Mouse (Mus musculus): ENCODE measurements around the gene St6galnac5.

The St6galnac5 gene

GRCm38 (mm10) chr3:152793006-152793405, 189.0 kb downstream of the St6galnac5 start:
- in situ Hi-C loops (cut with MboI, MseI), result loop anchor here (25.0 kb wide), 1 partner anchor 169 kb away; no protein-coding TSS in a partner anchor

GRCm38 (mm10) chr3:152792601-152793000, 189.4 kb downstream of the St6galnac5 start:
- in situ Hi-C loops (cut with MboI, MseI), result loop anchor here (25.0 kb wide), 1 partner anchor 170 kb away; no protein-coding TSS in a partner anchor

- in situ Hi-C loops (cut with MboI, MseI), result loop anchor here (10.0 to 25.0 kb wide), 2 partner anchors 174 to 716 kb away; no protein-coding TSS in a partner anchor
Measured at GRCm38 (mm10) chr3:152788301-152788953, 193.6 kb downstream of the St6galnac5 start.

- in situ Hi-C loops (cut with MboI, MseI), result loop anchor here (10.0 to 25.0 kb wide), 2 partner anchors 178 to 720 kb away; no protein-coding TSS in a partner anchor
Measured at GRCm38 (mm10) chr3:152784353-152784752, 197.7 kb downstream of the St6galnac5 start.

GRCm38 (mm10) chr3:152783792-152784191, 198.3 kb downstream of the St6galnac5 start:
- in situ Hi-C loops (cut with MboI, MseI), result loop anchor here (10.0 to 25.0 kb wide), 2 partner anchors 179 to 721 kb away; no protein-coding TSS in a partner anchor

- in situ Hi-C loops (cut with MboI, MseI), result loop anchor here (10.0 to 25.0 kb wide), 2 partner anchors 182 to 725 kb away; no protein-coding TSS in a partner anchor
Measured at GRCm38 (mm10) chr3:152779819-152780218, 202.2 kb downstream of the St6galnac5 start.

GRCm38 (mm10) chr3:152776872-152777540, 205.0 kb downstream of the St6galnac5 start:
- in situ Hi-C loops (cut with MboI, MseI), result loop anchor here (25.0 kb wide), 1 partner anchor 185 kb away; no protein-coding TSS in a partner anchor

- in situ Hi-C loops (cut with MboI, MseI), result loop anchor here (25.0 kb wide), 1 partner anchor 186 kb away; no protein-coding TSS in a partner anchor
Measured at GRCm38 (mm10) chr3:152776363-152776762, 205.7 kb downstream of the St6galnac5 start.

- in situ Hi-C loops (cut with MboI, MseI), result no loop called here
Measured at GRCm38 (mm10) chr3:152770056-152770455, 212.0 kb downstream of the St6galnac5 start.

GRCm38 (mm10) chr3:152767485-152767884, 214.6 kb downstream of the St6galnac5 start:
- in situ Hi-C loops (cut with MboI, MseI), result no loop called here

All from T-helper 2 cell (primary cell).